Mouse (Mus musculus): ENCODE measurements around the gene Thada.
"Not testable (repeated sequence)": the region's sequence is repeated elsewhere in the genome, so short reads cannot be mapped to it uniquely, and the experiment has no call there.

Thada gene

GRCm38 (mm10) chr17:84206239-84206638 is 259.8 kb downstream of the Thada start:
- DNase-seq = no peak

- DNase-seq = no peak
These were observed 261.0 kb downstream of the Thada start for GRCm38 (mm10) chr17:84204962-84205361.

GRCm38 (mm10) chr17:84203340-84203739 is 262.7 kb downstream of the Thada start:
- DNase-seq = no peak

- no peak for DNase-seq
These were observed 264.8 kb downstream of the Thada start for GRCm38 (mm10) chr17:84201183-84201582.

GRCm38 (mm10) chr17:84197912-84198344 is 268.1 kb downstream of the Thada start:
- DNase-seq = no peak

GRCm38 (mm10) chr17:84196329-84196728 is 269.7 kb downstream of the Thada start:
- DNase-seq = no peak

- DNase-seq = no peak
These were observed 270.2 kb downstream of the Thada start for GRCm38 (mm10) chr17:84195835-84196234.

GRCm38 (mm10) chr17:84195003-84195395 is 271.0 kb downstream of the Thada start:
- no peak for DNase-seq

- no peak for DNase-seq
These were observed 271.6 kb downstream of the Thada start for GRCm38 (mm10) chr17:84194282-84195002.

GRCm38 (mm10) chr17:84193411-84193810 is 272.6 kb downstream of the Thada start:
- DNase-seq = no peak

- DNase-seq = no peak
These were observed 274.1 kb downstream of the Thada start for GRCm38 (mm10) chr17:84191946-84192345.

- DNase-seq = peak; percentile 90
These were observed 275.1 kb downstream of the Thada start for GRCm38 (mm10) chr17:84190885-84191284.

GRCm38 (mm10) chr17:84189127-84189854 is 276.7 kb downstream of the Thada start:
- DNase-seq = no peak

GRCm38 (mm10) chr17:84188374-84188961 is 277.5 kb downstream of the Thada start:
- DNase-seq = peak; percentile 98

- DNase-seq = peak; percentile 97
These were observed 278.2 kb downstream of the Thada start, which contains the start of gene Zfp36l2 for GRCm38 (mm10) chr17:84187727-84188373. Gene Zfp36l2 (minus strand): TSS chr17:84187947.

- not testable (repeated sequence) for DNase-seq
These were observed 278.7 kb downstream of the Thada start for GRCm38 (mm10) chr17:84187264-84187663.

- DNase-seq = peak; percentile 65
These were observed 279.4 kb downstream of the Thada start for GRCm38 (mm10) chr17:84186451-84187202.

GRCm38 (mm10) chr17:84185581-84186450 is 280.2 kb downstream of the Thada start:
- DNase-seq = peak; percentile 88

GRCm38 (mm10) chr17:84185011-84185411 is 281.0 kb downstream of the Thada start:
- peak; percentile 65 for DNase-seq

GRCm38 (mm10) chr17:84183291-84183781 is 282.7 kb downstream of the Thada start:
- peak; percentile 95 for DNase-seq

Data from lung, postnatal 10 days (tissue).